Mouse (Mus musculus) v-Abl transformed pro-B cells (cell line): Measurements from ENCODE around the gene Stpg4.

Source experiments
- in situ Hi-C, 2 experiments: fragments of 400-800 bp; cut with MboI; formaldehyde crosslinking; loops; one replicate each; pipeline ENCODE4 v1.15.1; 2025; ENCODE audit not compliant: unreplicated experiment in 2 of 2

The Stpg4 gene

DNA sequence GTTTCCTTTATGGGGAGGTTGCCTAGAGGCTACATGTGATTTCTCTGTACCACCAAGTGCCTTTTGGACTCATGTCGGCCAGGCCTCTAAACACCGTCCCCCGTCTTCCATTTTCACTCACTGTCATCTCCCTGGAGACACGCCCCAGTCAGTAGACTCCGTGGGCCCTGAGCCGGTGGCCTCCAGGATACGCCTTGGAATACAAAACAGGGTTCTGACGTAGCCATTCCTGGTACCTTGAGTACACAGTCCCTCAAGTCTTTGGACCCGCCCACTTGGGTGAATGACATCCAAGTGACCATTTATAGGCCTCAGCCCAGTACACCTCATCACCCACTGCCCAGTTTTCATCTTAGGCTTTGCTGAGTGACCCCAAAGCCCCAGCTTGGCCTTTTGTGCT is 46.9 kb downstream of the Stpg4 start:
- in situ Hi-C loops = no loop called here

DNA sequence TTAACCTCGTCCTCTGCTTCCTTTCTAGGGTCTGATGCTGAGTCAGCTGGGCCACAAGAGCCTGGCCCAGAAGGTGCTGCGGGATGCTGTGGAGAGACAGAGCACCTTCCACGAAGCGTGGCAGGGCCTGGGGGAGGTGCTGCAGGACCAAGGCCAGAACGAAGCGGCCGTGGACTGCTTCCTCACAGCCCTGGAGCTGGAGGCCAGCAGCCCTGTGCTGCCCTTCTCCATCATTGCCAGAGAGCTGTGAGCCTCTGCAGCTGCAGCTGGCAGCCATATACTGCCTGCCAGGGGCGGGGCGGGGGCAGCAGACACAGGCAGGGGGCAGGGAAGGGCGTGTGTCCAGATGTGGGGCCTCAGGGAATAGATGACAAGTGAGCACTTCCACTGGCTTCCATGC is 47.7 kb downstream of the Stpg4 start:
- in situ Hi-C loops = no loop called here

DNA sequence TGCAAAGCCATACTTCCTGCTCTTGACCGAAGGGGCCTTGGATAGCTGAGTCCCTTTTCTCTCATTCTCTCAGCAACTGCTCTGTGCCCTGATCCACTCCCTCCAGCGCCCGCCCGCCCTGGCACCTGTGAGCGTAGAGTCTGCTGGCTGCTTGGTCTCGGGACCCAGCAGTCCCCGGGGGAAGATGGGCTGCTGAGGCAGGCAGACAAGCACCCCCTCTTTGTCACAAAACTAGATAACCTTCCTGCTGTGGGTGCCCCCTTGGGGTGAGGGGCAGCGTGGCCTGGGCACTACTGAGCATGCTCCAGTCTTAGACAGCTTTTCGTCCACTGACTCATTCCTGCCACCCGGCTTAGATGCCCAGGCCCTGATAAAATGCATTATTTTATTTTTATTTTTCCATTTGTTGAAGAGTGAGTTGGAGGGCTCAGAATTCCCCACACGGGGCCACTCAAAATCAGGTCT is 48.3 kb downstream of the Stpg4 start:
- in situ Hi-C loops = no loop called here

DNA sequence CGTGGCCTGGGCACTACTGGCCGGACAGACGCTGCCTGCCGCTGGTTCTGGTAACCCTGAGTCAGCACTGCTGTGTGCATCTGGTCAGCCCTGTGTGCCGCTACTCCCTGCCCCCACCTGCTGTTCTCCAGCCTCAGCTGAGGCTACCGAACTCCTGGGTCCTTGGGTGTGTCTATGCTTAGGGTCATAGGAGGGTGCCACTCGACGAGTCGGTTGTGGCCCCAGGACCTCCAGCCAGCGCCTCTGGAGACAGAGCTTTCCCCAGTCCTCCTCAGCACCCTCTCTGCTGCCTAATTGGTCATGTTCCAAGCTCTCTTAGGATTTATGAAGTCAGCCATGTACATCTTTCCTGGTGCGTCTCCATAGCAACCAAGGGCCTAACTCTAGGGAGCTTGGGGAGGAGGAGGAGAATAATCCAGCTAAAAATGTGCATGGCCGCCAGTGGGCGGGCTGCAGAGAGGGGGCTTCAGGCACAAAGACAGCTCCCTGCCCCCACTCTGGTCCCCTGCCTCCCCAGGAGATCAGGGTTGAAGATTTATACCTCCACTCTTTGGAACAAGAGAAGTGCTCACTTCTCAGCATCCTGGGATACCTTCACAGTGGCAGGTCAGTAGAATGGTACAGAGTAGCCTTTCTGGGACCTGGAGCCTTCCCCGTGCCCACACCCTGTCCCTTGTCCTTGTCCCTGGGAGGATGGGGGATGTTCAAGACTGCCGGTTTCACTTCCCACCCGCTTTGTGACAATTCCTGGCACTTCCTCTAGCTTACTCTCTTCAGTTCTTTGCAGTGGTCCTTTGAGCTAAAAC is 49.0 kb downstream of the Stpg4 start:
- in situ Hi-C loops = no loop called here

DNA sequence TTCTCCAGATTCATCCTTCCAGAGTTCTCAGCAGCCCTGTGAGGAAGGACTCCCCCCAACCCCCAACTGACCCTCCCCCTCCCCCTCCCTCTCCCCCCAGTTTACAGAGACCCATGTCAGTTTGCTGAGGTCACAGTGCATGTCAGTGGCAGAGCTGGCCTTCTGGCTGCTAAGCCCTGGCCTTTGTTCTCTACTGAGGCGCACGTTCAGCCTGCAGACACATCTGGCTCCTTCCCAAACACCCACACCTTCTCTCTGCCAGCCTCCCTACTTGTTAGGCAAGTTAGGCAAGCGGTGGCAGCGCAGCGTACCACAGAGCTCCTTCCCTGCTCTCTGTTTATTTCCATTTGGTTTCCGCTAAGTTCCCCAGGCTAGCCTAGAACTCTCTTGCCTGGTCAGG is 50.0 kb downstream of the Stpg4 start:
- in situ Hi-C loops = no loop called here

DNA sequence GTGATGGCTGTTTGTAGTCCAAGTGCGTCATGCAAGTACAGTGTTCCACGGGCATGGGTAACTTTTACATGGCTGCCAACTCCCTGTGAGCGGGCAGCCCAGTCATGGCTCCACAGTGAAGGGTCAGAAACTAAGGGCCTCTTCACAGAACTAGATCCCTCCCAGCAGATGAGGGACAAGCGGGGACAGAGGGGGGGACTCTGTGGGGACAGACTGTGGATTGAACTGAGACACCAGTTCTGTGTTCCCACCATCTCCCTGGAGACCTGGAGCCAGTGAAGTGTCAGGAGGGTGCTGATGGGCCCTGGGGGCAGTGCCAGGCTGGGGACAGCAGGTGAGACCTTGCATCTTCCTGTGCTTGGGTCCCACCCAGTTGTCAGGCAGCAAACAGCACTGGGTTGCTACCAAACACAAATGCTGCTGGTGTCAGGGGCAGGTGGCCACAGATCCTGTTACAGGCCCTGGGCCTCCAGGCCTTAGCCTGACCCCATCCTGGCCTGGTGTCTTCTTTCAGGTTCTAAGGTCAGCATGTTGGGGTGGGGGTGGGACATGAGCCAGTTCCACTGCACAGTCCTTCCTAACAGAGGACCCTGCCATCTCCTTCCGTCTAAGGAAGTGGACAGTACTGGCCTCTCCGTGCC is 50.6 kb downstream of the Stpg4 start:
- in situ Hi-C loops = no loop called here

DNA sequence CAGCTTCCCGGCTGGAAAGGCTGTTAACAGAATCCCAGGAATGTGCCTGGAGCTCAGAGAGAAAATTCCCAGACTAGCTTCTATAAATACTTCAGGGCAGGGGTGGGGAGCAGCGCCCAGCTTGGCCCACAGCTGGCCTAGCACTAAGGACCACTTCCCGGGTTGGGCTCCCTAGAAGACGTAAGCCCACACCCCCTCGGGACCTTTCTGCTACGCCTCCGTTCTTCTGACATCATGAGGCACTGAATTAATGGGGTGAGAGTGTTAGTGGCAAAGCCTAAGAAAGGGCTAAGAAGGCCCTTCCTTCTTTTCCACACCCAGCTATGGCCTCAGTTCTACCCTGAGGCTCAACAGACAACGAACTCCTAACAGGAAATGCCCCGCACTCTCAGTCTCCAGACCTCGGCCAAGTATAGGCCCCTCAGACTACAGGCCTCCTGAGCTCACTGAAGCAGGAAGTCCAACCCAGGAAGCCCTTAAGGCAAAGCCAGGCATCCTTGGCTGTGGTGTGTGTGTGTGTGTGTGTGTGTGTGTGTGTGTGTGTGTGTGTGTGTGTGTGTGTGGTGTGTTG is 51.5 kb downstream of the Stpg4 start:
- in situ Hi-C loops = no loop called here

DNA sequence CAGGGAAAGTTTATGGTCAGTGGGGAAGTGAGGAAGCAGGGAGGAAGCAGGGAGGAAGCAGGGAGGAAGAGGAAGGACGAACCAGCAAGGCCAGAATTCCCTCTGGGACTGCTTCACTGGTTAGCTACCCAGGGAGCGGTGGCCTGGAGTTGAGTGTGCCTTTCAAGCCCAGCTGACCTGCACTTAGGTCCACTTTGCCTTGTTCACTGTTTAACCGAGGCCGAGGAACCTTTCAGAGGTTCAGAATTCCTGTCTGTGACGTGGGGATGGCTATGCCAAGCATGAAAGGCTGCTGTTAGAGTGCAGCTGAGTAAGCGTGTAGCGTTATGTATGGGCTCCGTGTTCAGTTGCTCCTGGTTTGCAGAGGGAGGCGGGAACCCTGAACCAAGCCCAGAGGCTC is 54.2 kb downstream of the Stpg4 start:
- in situ Hi-C loops = no loop called here

DNA sequence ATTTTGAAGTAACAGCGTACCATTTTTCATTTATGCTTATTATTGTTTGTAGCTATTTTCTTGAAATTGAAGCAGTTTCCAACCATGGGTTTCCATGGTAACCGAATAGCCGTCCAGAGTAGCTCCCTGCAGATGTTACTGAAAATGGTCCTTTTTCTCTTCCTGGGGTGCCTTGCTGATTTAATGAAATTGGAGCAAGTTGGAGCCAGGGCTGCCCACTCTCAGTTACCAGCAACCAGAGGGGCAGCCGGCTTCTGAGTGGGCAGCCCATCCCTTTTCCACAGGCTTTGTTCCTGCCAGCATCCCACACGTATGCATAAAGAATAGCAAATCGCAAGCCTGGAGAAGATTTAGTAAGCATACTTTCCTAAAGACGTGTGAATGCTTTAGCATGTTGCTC is 55.4 kb downstream of the Stpg4 start:
- in situ Hi-C loops = no loop called here

DNA sequence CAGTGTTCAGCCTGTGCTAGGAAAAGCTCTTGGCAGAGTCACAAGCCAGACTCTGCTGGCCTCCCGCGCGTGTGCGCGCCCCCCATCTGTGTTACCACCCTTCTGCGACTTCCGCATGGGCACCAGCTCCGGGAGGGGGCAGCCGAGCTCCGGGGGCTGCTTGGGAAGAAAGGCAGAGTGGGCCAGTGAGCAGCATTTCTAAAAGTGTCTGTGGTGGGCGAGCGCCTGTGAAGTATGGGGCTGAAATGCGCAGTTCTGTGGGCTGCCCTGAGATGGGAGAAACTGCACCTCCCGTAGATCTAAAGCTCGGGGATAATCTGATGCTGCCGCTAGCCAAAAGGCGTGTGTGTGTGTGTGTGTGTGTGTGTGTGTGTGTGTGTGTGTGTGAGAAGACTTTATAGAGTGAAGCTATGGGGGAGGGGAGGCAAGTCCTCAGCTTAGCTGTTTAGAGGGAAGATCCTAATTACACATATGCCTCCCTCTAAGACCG is 58.2 kb downstream of the Stpg4 start:
- in situ Hi-C loops = no loop called here

DNA sequence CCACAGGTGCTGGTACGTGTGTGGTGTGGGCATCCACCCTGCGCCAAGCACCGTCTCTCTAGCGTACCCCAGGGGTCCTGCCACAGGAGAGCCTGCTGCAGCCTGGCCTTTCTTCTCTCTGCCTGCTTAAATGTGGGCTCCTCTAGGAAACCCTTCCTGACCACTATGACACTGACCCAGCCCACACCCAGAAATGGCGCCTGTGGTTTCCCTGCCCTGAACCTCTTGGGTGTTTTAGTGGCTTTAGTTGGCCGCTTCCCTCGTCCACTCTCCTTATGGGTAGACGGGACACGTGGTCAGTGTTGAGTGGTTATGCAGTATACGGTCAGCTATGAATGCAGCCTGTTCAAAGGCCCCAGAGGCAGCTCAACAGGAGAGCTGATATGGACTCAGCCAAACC is 59.1 kb downstream of the Stpg4 start:
- in situ Hi-C loops = no loop called here

DNA sequence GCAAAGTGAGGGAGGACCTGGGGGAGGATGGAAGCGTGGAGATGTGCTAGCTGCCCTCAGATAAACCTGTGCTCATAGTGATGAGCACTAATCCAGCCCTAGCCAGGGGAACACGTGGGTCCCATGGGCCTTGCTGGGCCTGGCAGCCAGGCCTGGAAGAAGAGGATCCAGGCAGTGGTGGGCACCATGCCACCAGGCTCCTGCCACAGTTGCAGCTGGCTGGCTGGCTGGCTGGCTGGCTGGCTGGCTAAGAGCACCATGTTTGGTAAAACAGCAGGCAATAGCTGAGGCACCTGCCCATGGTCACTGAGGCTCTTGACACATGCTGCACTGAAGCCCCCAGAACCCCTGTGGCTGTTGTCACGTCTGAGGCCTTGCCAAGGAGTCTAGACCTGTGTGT is 59.9 kb downstream of the Stpg4 start:
- in situ Hi-C loops = no loop called here

DNA sequence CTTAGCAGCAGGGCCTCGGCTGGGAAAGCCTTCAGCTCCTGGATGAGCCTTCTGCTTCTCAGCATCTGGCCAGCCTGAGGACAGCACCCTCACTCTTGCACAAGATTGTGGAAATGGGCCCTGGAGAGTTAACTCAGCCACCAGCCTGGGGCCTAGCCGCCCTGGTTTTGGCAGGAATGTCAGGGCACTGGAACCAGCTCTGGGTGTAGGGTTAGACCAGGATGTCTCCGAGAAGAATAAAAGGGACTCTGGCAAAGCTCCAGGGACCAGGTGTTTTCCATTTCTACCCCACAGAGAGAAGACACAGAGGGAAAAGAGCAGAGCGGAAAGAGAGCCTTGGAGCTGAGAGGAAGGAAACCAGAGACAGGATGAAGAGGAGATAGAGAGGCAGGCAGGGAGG is 60.3 kb downstream of the Stpg4 start:
- in situ Hi-C loops = no loop called here

DNA sequence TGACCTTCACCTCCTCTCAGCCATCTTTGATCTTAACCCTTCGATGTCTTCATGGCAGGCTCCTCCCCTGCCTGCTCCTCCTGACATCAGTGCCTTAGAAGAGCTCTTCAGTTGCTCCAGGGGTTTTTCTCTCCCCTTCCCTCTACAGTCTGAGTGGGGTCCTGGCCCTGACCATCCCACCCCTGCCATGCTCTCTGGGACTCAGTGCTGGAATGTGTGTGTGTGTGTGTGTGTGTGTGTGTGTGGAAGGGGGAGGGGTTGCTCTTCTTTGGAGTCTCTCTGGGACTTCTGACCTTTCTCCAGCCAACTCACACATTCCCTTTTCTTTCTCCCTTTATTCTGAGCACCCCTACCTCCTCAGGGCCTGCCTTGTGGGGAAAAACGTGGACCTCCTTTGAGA is 61.0 kb downstream of the Stpg4 start:
- in situ Hi-C loops = no loop called here

DNA sequence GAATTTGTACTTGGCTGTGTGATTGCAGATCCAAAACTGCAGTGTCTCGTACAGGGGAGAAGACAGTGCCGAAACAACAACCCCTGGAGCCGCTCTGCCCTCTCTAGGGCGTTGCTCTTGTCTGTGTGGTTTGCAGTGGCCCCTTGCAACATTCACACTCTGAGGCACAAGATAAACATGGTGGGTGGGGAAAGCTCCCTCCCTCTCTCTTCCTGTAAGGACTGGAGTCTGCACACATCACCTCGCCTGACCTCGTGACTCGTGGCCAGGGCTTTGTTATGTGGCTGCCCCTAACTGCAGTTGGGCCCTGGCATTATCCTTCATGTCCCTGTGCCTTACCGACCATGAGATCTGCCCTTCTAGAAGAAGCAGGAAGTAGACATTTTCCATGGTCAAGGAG is 62.3 kb downstream of the Stpg4 start:
- in situ Hi-C loops = no loop called here

DNA sequence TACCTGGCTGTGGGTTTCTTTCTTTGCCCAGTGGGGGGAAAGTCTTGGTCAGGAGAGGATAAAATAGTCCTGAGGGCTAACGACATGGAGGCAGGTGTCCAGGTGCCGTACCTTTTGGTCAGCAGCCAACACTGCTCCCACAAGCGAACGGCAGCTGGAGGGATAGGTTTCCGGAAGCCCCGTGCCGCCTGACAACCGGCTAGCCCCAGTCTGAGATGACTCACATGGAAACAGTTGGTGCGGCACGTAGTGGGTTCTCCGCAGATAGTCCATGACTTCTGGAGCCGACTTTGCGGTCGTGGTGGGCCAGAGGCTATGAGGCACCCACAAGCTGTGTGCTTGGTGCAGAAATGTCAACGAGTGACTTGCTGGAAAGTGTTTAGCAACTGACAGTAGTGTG is 63.4 kb downstream of the Stpg4 start:
- in situ Hi-C loops = no loop called here

DNA sequence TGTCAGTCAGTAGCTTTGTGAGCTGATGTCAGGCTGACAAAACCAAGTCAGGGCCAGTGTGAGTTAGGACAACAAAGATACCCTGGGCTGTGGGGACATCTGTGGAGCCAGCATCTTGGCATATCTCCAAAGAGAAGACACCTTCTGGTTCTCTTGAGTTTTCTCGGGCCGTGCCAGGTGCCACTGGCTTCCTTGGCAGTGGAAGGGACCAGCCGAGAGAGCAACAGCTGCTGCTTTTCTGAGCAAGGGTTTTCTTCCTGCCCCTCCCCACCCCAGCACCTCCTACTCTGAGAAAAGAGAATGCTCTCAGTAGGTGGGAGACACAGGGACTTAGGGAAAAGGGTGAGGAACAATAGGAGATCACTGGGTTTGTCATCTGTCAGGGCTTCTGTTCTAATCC is 66.4 kb downstream of the Stpg4 start:
- in situ Hi-C loops = no loop called here

DNA sequence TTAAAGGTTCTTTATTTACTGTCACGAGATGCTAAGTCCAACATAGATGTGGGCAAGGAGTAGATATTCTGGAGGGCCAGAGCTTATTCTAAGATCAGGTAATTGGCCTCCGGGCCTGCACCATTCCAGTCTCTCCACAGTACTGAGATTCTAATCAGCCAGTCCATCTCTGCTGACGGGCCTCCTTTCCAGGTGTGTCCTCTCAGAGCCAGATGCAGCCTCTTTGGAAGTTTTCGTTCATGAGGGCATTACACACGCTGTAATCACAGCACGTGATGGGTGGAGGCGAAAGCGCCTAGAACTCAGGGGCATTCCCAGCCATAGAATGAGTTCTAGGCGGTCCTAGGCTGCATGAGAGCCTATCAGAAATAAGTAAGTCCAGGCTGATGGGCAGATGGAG is 70.0 kb downstream of the Stpg4 start:
- in situ Hi-C loops = no loop called here

DNA sequence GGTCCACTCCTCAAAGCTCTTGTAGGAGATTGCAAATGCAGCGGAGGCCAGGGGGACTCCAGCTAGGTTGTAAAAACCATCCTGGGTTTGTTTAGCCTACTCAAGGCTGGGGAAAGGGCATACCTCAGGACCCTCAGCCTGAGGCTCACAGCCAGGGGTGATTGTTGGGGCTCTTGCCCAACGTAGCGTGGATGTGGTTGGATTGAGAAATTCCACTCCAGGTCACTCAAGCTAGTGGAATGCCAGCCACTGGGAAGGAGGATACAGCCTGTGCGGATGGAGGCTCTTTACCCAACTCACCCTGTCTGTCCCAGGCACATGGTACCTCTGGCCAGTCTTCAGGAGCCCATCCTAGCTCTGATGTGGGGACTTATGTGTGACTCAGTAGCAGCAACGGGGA is 71.3 kb downstream of the Stpg4 start:
- in situ Hi-C loops = no loop called here

DNA sequence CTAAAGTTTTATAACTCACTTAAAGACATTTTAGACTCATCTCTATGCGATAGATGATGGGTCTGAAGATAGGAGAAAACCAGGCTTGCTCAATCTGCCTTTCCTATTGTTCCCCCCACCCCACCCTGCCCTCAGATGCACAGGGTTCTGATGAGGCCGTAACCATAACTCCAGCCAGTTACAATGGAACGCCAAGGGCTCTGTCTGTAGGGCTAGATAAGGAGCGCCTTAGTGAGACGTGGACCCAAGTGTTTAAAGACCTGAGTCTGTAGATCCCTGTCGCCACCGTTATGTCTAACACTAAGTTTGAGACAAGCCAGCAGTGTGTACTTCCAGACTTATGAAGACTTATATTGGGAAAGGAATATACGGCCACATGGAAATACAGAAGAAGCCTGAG is 72.1 kb downstream of the Stpg4 start:
- in situ Hi-C loops = no loop called here

DNA sequence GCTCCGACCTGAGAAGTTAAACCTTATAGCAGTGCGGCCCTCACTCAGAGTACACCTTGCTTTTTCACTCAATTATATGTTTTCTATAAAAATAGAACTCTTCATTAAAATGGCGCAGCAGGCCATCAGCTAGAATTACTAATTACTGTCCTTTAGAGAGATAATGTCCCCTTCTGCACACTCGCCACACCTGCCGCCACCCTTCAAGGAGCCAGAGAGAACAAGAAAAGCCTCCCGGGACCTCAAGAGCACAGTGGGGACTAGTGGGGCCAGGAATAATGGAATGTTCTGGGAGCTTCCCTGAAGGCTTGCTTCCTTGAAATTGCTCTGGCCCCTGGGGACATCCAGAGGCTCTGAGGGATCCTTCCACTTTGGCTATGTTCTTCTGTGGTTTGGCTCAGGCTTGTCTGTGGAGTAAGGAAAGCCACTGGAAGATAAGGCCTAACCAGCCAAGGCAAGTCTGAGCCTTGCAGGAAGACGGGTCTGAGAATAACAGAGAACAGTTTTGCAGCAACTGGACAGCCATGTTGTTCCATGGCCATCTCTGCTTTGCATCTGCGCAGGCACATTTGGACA is 73.7 kb downstream of the Stpg4 start:
- in situ Hi-C loops = no loop called here

DNA sequence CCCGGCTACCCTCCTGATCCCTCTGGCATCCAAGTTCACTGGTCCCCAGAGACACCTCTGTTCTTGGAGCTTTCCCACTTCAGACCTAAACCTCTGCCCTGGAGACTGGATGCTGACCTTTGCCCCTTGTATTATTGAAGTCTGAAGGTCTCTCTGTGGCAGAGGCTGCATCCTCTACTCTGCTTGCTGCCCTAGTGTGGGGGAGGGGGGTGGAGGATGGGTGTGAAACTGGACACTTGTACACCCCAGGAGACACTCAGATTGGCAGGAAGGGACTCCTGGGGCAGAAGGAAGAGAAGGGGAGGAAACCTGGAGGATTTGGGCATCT is 74.7 kb downstream of the Stpg4 start:
- in situ Hi-C loops = no loop called here
